Mouse (Mus musculus): Measurements from ENCODE around the gene Yipf2. TPM values are rescaled to one million over a fixed set of nuclear protein-coding genes. Genes with fewer than 3 reads are reported as not detected.

Gene Yipf2
- polyA plus RNA-seq, 1 experiment from 2014 or later: 20.3 TPM

- H3K9ac ChIP-seq (replicated peaks; ENCODE audit: low read depth, low read length): no peak overlapping the region
- H3K36me3 ChIP-seq (ENCODE audit: control insufficient read depth, insufficient read depth, low read length): peaks cover 27% of the 10 kb centered on the region
- no peak for ATAC-seq (ENCODE audit: low read depth)
- no peaks in the 10 kb centered on the region for H3K27me3 ChIP-seq (ENCODE audit: control insufficient read depth, insufficient read depth, low read length)
- WGBS: 86% methylated on average over 8 of the region's 8 CpGs
- no peak overlapping the region for H3K27ac ChIP-seq (ENCODE audit: low read depth, low read length)
- no peaks in the 10 kb centered on the region for H3K4me1 ChIP-seq (ENCODE audit: control insufficient read depth, insufficient read depth, low read length)
- H3K4me2 ChIP-seq (ENCODE audit: low read depth, low read length): no peak overlapping the region
- H3K4me3 ChIP-seq (ENCODE audit: low read depth, low read length): no peak overlapping the region
- H3K9me3 ChIP-seq (ENCODE audit: control insufficient read depth, low read length): no peaks in the 10 kb centered on the region
These were observed 23.9 kb downstream of the Yipf2 start for GRCm38 (mm10) chr9:21568657-21569255.

GRCm38 (mm10) chr9:21567051-21567450 is 25.6 kb downstream of the Yipf2 start:
- Histone ChIP-seq H3K27ac (ENCODE audit: low read depth, low read length) (no peak overlapping the region), H3K4me2 (ENCODE audit: low read depth, low read length) (no peak overlapping the region), H3K27me3 (ENCODE audit: control insufficient read depth, insufficient read depth, low read length) (no peaks in the 10 kb centered on the region), H3K9me3 (ENCODE audit: control insufficient read depth, low read length) (no peaks in the 10 kb centered on the region), H3K36me3 (ENCODE audit: control insufficient read depth, insufficient read depth, low read length) (peaks cover 18% of the 10 kb centered on the region), H3K4me1 (ENCODE audit: control insufficient read depth, insufficient read depth, low read length) (no peaks in the 10 kb centered on the region), H3K9ac (replicated peaks; ENCODE audit: low read depth, low read length) (no peak overlapping the region), H3K4me3 (ENCODE audit: low read depth, low read length) (no peak overlapping the region)
- 94% methylated on average over 2 of the region's 2 CpGs for WGBS
- no peak for ATAC-seq (ENCODE audit: low read depth)

- no peak overlapping the region for H3K9ac ChIP-seq (replicated peaks; ENCODE audit: low read depth, low read length)
These were observed 26.1 kb downstream of the Yipf2 start for GRCm38 (mm10) chr9:21566538-21566937.

GRCm38 (mm10) chr9:21565004-21565586 is 27.5 kb downstream of the Yipf2 start:
- H3K9ac ChIP-seq (replicated peaks; ENCODE audit: low read depth, low read length): no peak overlapping the region
- no peak overlapping the region for H3K27ac ChIP-seq (ENCODE audit: low read depth, low read length)
- no peak overlapping the region for H3K4me2 ChIP-seq (ENCODE audit: low read depth, low read length)
- H3K4me1 ChIP-seq (ENCODE audit: control insufficient read depth, insufficient read depth, low read length): no peaks in the 10 kb centered on the region
- H3K9me3 ChIP-seq (ENCODE audit: control insufficient read depth, low read length): no peaks in the 10 kb centered on the region
- WGBS: 91% methylated on average over 4 of the region's 4 CpGs
- H3K36me3 ChIP-seq (ENCODE audit: control insufficient read depth, insufficient read depth, low read length): peaks cover 3% of the 10 kb centered on the region
- no peak overlapping the region for H3K4me3 ChIP-seq (ENCODE audit: low read depth, low read length)
- no peaks in the 10 kb centered on the region for H3K27me3 ChIP-seq (ENCODE audit: control insufficient read depth, insufficient read depth, low read length)
- ATAC-seq (ENCODE audit: low read depth): no peak

More at GRCm38 (mm10) chr9:21566538-21566937, 26.1 kb downstream of the Yipf2 start:
- whole genome bisulfite sequencing: 87% methylated on average over 1 of the region's 1 CpGs
- H3K36me3 ChIP-seq (ENCODE audit: control insufficient read depth, insufficient read depth, low read length): peaks cover 14% of the 10 kb centered on the region
- no peak for ATAC-seq (ENCODE audit: low read depth)
- H3K4me3 ChIP-seq (ENCODE audit: low read depth, low read length): no peak overlapping the region
- H3K4me2 ChIP-seq (ENCODE audit: low read depth, low read length): no peak overlapping the region
- H3K4me1 ChIP-seq (ENCODE audit: control insufficient read depth, insufficient read depth, low read length): no peaks in the 10 kb centered on the region
- H3K27me3 ChIP-seq (ENCODE audit: control insufficient read depth, insufficient read depth, low read length): no peaks in the 10 kb centered on the region
- H3K9me3 ChIP-seq (ENCODE audit: control insufficient read depth, low read length): no peaks in the 10 kb centered on the region
- H3K27ac ChIP-seq (ENCODE audit: low read depth, low read length): no peak overlapping the region

GRCm38 (mm10) chr9:21564420-21564819 is 28.2 kb downstream of the Yipf2 start:
- no peaks in the 10 kb centered on the region for H3K4me1 ChIP-seq (ENCODE audit: control insufficient read depth, insufficient read depth, low read length)
- 81% methylated on average over 1 of the region's 1 CpGs for WGBS
- H3K27ac ChIP-seq (ENCODE audit: low read depth, low read length): no peak overlapping the region
- ATAC-seq (ENCODE audit: low read depth): no peak
- H3K36me3 ChIP-seq (ENCODE audit: control insufficient read depth, insufficient read depth, low read length): no peaks in the 10 kb centered on the region
- H3K4me3 ChIP-seq (ENCODE audit: low read depth, low read length): no peak overlapping the region
- H3K27me3 ChIP-seq (ENCODE audit: control insufficient read depth, insufficient read depth, low read length): no peaks in the 10 kb centered on the region
- H3K9ac ChIP-seq (replicated peaks; ENCODE audit: low read depth, low read length): no peak overlapping the region
- H3K4me2 ChIP-seq (ENCODE audit: low read depth, low read length): no peak overlapping the region
- H3K9me3 ChIP-seq (ENCODE audit: control insufficient read depth, low read length): no peaks in the 10 kb centered on the region

- no peaks in the 10 kb centered on the region for H3K4me1 ChIP-seq (ENCODE audit: control insufficient read depth, insufficient read depth, low read length)
- H3K9ac ChIP-seq (replicated peaks; ENCODE audit: low read depth, low read length): no peak overlapping the region
- H3K4me2 ChIP-seq (ENCODE audit: low read depth, low read length): no peak overlapping the region
- no peaks in the 10 kb centered on the region for H3K9me3 ChIP-seq (ENCODE audit: control insufficient read depth, low read length)
- H3K27ac ChIP-seq (ENCODE audit: low read depth, low read length): no peak overlapping the region
- no peak overlapping the region for H3K4me3 ChIP-seq (ENCODE audit: low read depth, low read length)
- WGBS: 97% methylated on average over 3 of the region's 3 CpGs
- no peak for ATAC-seq (ENCODE audit: low read depth)
- H3K27me3 ChIP-seq (ENCODE audit: control insufficient read depth, insufficient read depth, low read length): no peaks in the 10 kb centered on the region
- H3K36me3 ChIP-seq (ENCODE audit: control insufficient read depth, insufficient read depth, low read length): 0 out of 2 replicates have a peak, but pooled peaks cover 4% of the 10 kb centered on the region
These were observed 33.5 kb downstream of the Yipf2 start for GRCm38 (mm10) chr9:21559151-21559550.

- 0 out of 2 replicates have a peak, but pooled peaks cover 4% of the 10 kb centered on the region for H3K36me3 ChIP-seq (ENCODE audit: control insufficient read depth, insufficient read depth, low read length)
- H3K27me3 ChIP-seq (ENCODE audit: control insufficient read depth, insufficient read depth, low read length): no peaks in the 10 kb centered on the region
- H3K4me1 ChIP-seq (ENCODE audit: control insufficient read depth, insufficient read depth, low read length): no peaks in the 10 kb centered on the region
- no peak for ATAC-seq (ENCODE audit: low read depth)
- H3K4me2 ChIP-seq (ENCODE audit: low read depth, low read length): no peak overlapping the region
- WGBS: 82% methylated on average over 4 of the region's 4 CpGs
- H3K9ac ChIP-seq (replicated peaks; ENCODE audit: low read depth, low read length): no peak overlapping the region
- no peak overlapping the region for H3K4me3 ChIP-seq (ENCODE audit: low read depth, low read length)
- H3K9me3 ChIP-seq (ENCODE audit: control insufficient read depth, low read length): no peaks in the 10 kb centered on the region
- H3K27ac ChIP-seq (ENCODE audit: low read depth, low read length): no peak overlapping the region
These were observed 34.3 kb downstream of the Yipf2 start for GRCm38 (mm10) chr9:21558366-21558765.

GRCm38 (mm10) chr9:21557556-21557955 is 35.1 kb downstream of the Yipf2 start:
- Histone ChIP-seq H3K27ac (ENCODE audit: low read depth, low read length) (no peak overlapping the region), H3K27me3 (ENCODE audit: control insufficient read depth, insufficient read depth, low read length) (no peaks in the 10 kb centered on the region), H3K4me1 (ENCODE audit: control insufficient read depth, insufficient read depth, low read length) (no peaks in the 10 kb centered on the region), H3K9ac (replicated peaks; ENCODE audit: low read depth, low read length) (no peak overlapping the region), H3K4me3 (ENCODE audit: low read depth, low read length) (no peak overlapping the region), H3K4me2 (ENCODE audit: low read depth, low read length) (no peak overlapping the region), H3K36me3 (ENCODE audit: control insufficient read depth, insufficient read depth, low read length) (0 out of 2 replicates have a peak, but pooled peaks cover 4% of the 10 kb centered on the region), H3K9me3 (ENCODE audit: control insufficient read depth, low read length) (no peaks in the 10 kb centered on the region)
- WGBS: 95% methylated on average over 2 of the region's 2 CpGs
- ATAC-seq (ENCODE audit: low read depth): no peak

GRCm38 (mm10) chr9:21556996-21557395 is 35.6 kb downstream of the Yipf2 start:
- Histone ChIP-seq H3K4me2 (ENCODE audit: low read depth, low read length) (no peak overlapping the region), H3K9me3 (ENCODE audit: control insufficient read depth, low read length) (no peaks in the 10 kb centered on the region), H3K9ac (replicated peaks; ENCODE audit: low read depth, low read length) (no peak overlapping the region), H3K27ac (ENCODE audit: low read depth, low read length) (no peak overlapping the region), H3K27me3 (ENCODE audit: control insufficient read depth, insufficient read depth, low read length) (no peaks in the 10 kb centered on the region), H3K36me3 (ENCODE audit: control insufficient read depth, insufficient read depth, low read length) (0 out of 2 replicates have a peak, but pooled peaks cover 4% of the 10 kb centered on the region), H3K4me3 (ENCODE audit: low read depth, low read length) (no peak overlapping the region), H3K4me1 (ENCODE audit: control insufficient read depth, insufficient read depth, low read length) (no peaks in the 10 kb centered on the region)
- WGBS: 88% methylated on average over 2 of the region's 2 CpGs
- no peak for ATAC-seq (ENCODE audit: low read depth)
